Mouse (Mus musculus) hindbrain, postnatal 0 days (tissue): Measurements from ENCODE around the gene Nup133. TPM values are rescaled to one million over a fixed set of nuclear protein-coding genes. Genes with fewer than 3 reads are reported as not detected.
A peak's percentile ranks its signal among the peaks of the same experiment; 100 is the strongest.
"Not testable (repeated sequence)": the region's sequence is repeated elsewhere in the genome, so short reads cannot be mapped to it uniquely, and the experiment has no call there.

Experiments
- ATAC-seq: fragments of 200-750 bp; cut with Nextera tagmentation; 2 replicates; pipeline ENCODE4 v1.8.0; 2017; ENCODE audit warnings: mild to moderate bottlenecking, moderate TSS enrichment, moderate library complexity
- DNase-seq: peaks from one replicate; pipeline ENCODE4 v3.0.0-alpha.2; 2015; ENCODE audit warnings: low spot score
- H3K27ac ChIP-seq: fragments of 300-500 bp; sonication (generic); 2 replicates; pipeline ENCODE4 v1.5.1; 2014; ENCODE audit warnings: mild to moderate bottlenecking
- H3K27me3 ChIP-seq: fragments of 300-500 bp; sonication (generic); 2 replicates; pipeline ENCODE4 v1.6.1; 2014; ENCODE audit warnings: low read length, mixed read lengths; ENCODE audit not compliant: insufficient read depth
- H3K36me3 ChIP-seq: fragments of 300-500 bp; sonication (generic); 2 replicates; pipeline ENCODE4 v1.6.1; 2014; ENCODE audit warnings: low read length, mixed read lengths; ENCODE audit not compliant: insufficient read depth
- H3K4me1 ChIP-seq: fragments of 300-500 bp; sonication (generic); 2 replicates; pipeline ENCODE4 v1.6.1; 2014; ENCODE audit warnings: antibody characterized with exemption, low read length, mixed read lengths; ENCODE audit not compliant: insufficient read depth
- H3K4me2 ChIP-seq: fragments of 300-500 bp; sonication (generic); 2 replicates; pipeline ENCODE4 v1.6.1; 2014; ENCODE audit warnings: low read depth, mild to moderate bottlenecking, low read length, moderate library complexity, mixed read lengths
- H3K4me3 ChIP-seq: fragments of 300-500 bp; sonication (generic); 2 replicates; pipeline ENCODE4 v1.5.1; 2014; ENCODE audit warnings: low read length
- H3K9ac ChIP-seq: fragments of 300-500 bp; sonication (generic); replicated peaks from 2 replicates; pipeline ENCODE4 v1.6.1; 2014; ENCODE audit warnings: mild to moderate bottlenecking, low read length, moderate library complexity, mixed read lengths
- H3K9me3 ChIP-seq: fragments of 300-500 bp; sonication (generic); 2 replicates; pipeline ENCODE4 v1.6.1; 2016; ENCODE audit warnings: low read length, mixed read lengths
- CTCF ChIP-seq: IDR thresholded peaks from 2 replicates; pipeline ENCODE4 v1.5.1; 2016; ENCODE audit warnings: antibody characterized with exemption, control low read depth, low read depth
- WGBS: fragments of 180-500 bp; shearing (Covaris S2); extraction: QIAGEN DNeasy Blood & Tissue Kit; methylation state at CpG from one replicate; pipeline ENCODE4 v1.1.7; 2014; 5-methylcytosine and 5-hydroxymethylcytosine counted together
- polyA plus RNA-seq: library from polyadenylated mRNA; unstranded; fragments of >200 nt; fragmentation: Nextera tagmentation; extraction: Ambion mirVana; gene quantifications from 2 replicates; pipeline ENCODE4 v1.2.1, GENCODE M21; 2015
- total RNA-seq: library from RNA; depleted of rRNA; stranded (reverse); fragments of >200 nt; gene quantifications from 2 replicates; pipeline ENCODE4 v1.2.3, GENCODE M21; 2014

The Nup133 gene
- total and polyA plus RNA-seq, 2 experiments from 2014 or later, result 15.4 to 36.3 TPM

GRCm38 (mm10) chr8:123978166-123978838 is 29.2 kb upstream of the Nup133 start:
- WGBS, result 66% methylated on average over 14 of the region's 14 CpGs
- H3K9ac ChIP-seq, result 0 out of 2 replicates have a peak overlapping the region, but pooled peaks have one; percentile 13
- DNase-seq, result peak; percentile 21

GRCm38 (mm10) chr8:123977499-123977898 is 28.4 kb upstream of the Nup133 start:
- no peak for ATAC-seq
- 76% methylated on average over 4 of the region's 4 CpGs for WGBS
- 0 out of 2 replicates have a peak overlapping the region, but pooled peaks have one; percentile 13 for H3K9ac ChIP-seq

More at GRCm38 (mm10) chr8:123978166-123978838, 29.2 kb upstream of the Nup133 start:
- H3K4me1 ChIP-seq, result peaks cover 7% of the 10 kb centered on the region
- no peak overlapping the region for H3K4me3 ChIP-seq
- no peaks in the 10 kb centered on the region for H3K9me3 ChIP-seq
- H3K4me2 ChIP-seq, result no peak overlapping the region
- no peak for TF ChIP-seq CTCF
- H3K27ac ChIP-seq, result no peak overlapping the region
- no peaks in the 10 kb centered on the region for H3K36me3 ChIP-seq
- no peaks in the 10 kb centered on the region for H3K27me3 ChIP-seq
- ATAC-seq, result no peak

GRCm38 (mm10) chr8:123973495-123973894 is 24.4 kb upstream of the Nup133 start:
- no peak overlapping the region for H3K27ac ChIP-seq
- no peaks in the 10 kb centered on the region for H3K27me3 ChIP-seq
- no peaks in the 10 kb centered on the region for H3K4me1 ChIP-seq
- 77% methylated on average over 1 of the region's 1 CpGs for WGBS
- DNase-seq (no peak), ATAC-seq (no peak)
- 0 out of 2 replicates have a peak, but pooled peaks cover 6% of the 10 kb centered on the region for H3K36me3 ChIP-seq
- TF ChIP-seq CTCF, result no peak
- no peak overlapping the region for H3K4me3 ChIP-seq
- H3K4me2 ChIP-seq, result no peak overlapping the region
- H3K9me3 ChIP-seq, result no peaks in the 10 kb centered on the region
- no peak overlapping the region for H3K9ac ChIP-seq

More at GRCm38 (mm10) chr8:123977499-123977898, 28.4 kb upstream of the Nup133 start:
- Histone ChIP-seq H3K4me2 (no peak overlapping the region), H3K4me3 (no peak overlapping the region), H3K9me3 (no peaks in the 10 kb centered on the region), H3K4me1 (peaks cover 7% of the 10 kb centered on the region), H3K27me3 (no peaks in the 10 kb centered on the region), H3K27ac (no peak overlapping the region), H3K36me3 (no peaks in the 10 kb centered on the region)
- TF ChIP-seq CTCF, result no peak
- DNase-seq, result no peak

DNA sequence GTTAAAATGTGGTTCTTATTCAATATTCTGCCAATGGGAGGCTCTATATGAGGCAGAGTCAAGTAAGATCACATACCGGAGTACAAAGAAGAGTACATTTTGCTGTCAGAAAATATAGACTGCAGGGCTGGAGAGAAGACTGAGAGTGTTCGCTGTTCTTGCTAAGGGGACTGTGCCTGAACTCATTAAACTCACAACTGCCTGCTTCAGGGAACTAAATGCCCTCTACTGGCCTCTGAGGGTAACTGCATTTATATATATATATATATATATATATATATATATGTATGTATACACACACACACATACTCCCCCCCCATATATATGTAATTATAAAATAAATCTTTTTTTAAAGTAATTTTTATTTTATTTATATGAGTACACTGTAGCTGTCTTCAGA is 17.8 kb upstream of the Nup133 start:
- peak; percentile 42; the same call in 1 of the 2 replicates for TF ChIP-seq CTCF
- no peak overlapping the region for H3K27ac ChIP-seq
- H3K4me2 ChIP-seq, result no peak overlapping the region
- H3K9me3 ChIP-seq, result no peaks in the 10 kb centered on the region
- no peaks in the 10 kb centered on the region for H3K4me1 ChIP-seq
- H3K4me3 ChIP-seq, result no peak overlapping the region
- no peak overlapping the region for H3K9ac ChIP-seq
- H3K27me3 ChIP-seq, result no peaks in the 10 kb centered on the region
- DNase-seq (peak; percentile 69), ATAC-seq (no peak)
- WGBS, result 66% methylated on average over 2 of the region's 2 CpGs
- H3K36me3 ChIP-seq, result peaks cover 32% of the 10 kb centered on the region

DNA sequence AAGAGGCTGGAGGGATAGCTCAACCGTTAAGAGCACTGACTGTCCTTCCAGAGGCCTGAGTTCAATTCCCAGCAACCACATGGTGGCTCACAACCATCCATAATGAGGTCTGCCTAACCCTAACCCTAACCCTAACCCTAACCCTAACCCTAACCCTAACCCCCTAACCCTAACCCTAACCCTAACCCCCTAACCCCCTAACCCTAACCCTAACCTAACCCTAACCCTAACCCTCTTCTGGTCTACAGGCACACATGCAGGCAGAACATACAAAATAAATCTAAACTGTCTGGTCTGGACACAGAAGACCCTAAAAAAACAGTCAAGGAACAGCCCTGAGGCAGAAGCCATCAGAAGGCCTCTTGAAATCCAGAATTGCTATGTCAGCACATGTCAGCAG is 12.3 kb upstream of the Nup133 start:
- H3K27ac ChIP-seq, result no peak overlapping the region
- H3K4me3 ChIP-seq, result no peak overlapping the region
- TF ChIP-seq CTCF, result no peak
- DNase-seq, result no peak
- no peaks in the 10 kb centered on the region for H3K9me3 ChIP-seq
- H3K9ac ChIP-seq, result no peak overlapping the region
- no peak overlapping the region for H3K4me2 ChIP-seq
- 65% methylated on average over 1 of the region's 1 CpGs for WGBS
- no peaks in the 10 kb centered on the region for H3K4me1 ChIP-seq
- ATAC-seq, result no peak
- no peaks in the 10 kb centered on the region for H3K27me3 ChIP-seq
- H3K36me3 ChIP-seq, result peaks cover 42% of the 10 kb centered on the region

GRCm38 (mm10) chr8:123960556-123960955 is 11.5 kb upstream of the Nup133 start:
- not testable (repeated sequence) for H3K4me1 ChIP-seq, H3K4me2 ChIP-seq, H3K9ac ChIP-seq, H3K9me3 ChIP-seq, H3K27me3 ChIP-seq, ATAC-seq, H3K27ac ChIP-seq, DNase-seq, H3K4me3 ChIP-seq
- 48% methylated on average over 5 of the region's 5 CpGs for WGBS
- peaks cover 42% of the 10 kb centered on the region for H3K36me3 ChIP-seq

DNA sequence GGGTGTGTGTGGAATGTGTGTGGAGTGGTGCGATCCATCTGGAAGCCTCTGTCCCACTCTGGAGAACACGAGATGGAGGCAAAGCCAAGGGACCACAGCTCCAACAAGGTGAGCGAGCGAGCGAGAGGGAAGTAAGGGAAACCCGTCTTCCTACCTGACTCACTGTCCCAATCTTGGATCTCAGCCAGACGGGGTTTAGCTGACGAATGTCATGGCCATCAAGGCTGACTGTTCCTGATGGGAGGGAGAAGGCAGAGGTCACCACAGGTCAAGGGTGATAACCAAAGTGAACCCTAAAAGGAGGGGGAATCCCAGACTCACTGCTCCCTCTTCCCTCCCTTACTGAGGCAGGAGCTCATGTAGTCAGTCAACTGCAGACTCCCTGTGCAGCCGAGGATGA is 11.0 kb upstream of the Nup133 start:
- Histone ChIP-seq H3K27ac (no peak overlapping the region), H3K36me3 (peaks cover 42% of the 10 kb centered on the region), H3K9ac (no peak overlapping the region), H3K9me3 (no peaks in the 10 kb centered on the region), H3K4me1 (no peaks in the 10 kb centered on the region), H3K4me3 (no peak overlapping the region), H3K4me2 (no peak overlapping the region), H3K27me3 (no peaks in the 10 kb centered on the region)
- ATAC-seq (no peak), DNase-seq (no peak)
- TF ChIP-seq CTCF, result no peak
- WGBS, result 85% methylated on average over 9 of the region's 9 CpGs
